Mouse (Mus musculus) CH12.LX (cell line): ENCODE measurements around the gene Kcnma1. TPM values are rescaled to one million over a fixed set of nuclear protein-coding genes. Genes with fewer than 3 reads are reported as not detected.

ENCODE experiments used
- DNase-seq: peaks from one replicate; pipeline ENCODE4 v3.0.0-alpha.2; 2013; ENCODE audit errors: extremely low read depth
- H3K27ac ChIP-seq: 2 replicates; pipeline ENCODE4 v1.5.1; 2012; ENCODE audit warnings: low read depth, mild to moderate bottlenecking, control low read depth, moderate library complexity; ENCODE audit not compliant: insufficient read depth
- H3K27me3 ChIP-seq: replicated peaks from 2 replicates; pipeline ENCODE3; 2012; ENCODE audit warnings: inconsistent platforms
- H3K36me3 ChIP-seq, 2 experiments: replicated peaks in 1 of 2; 2 replicates each; pipeline versions ENCODE3 to v1.6.1; 2012; ENCODE audit warnings: inconsistent platforms in 1 of 2, low read length in 1 of 2, mild to moderate bottlenecking in 1 of 2, mixed read lengths in 1 of 2, moderate library complexity in 1 of 2; ENCODE audit not compliant: control insufficient read depth in 1 of 2, insufficient read depth in 1 of 2
- H3K4me1 ChIP-seq, 2 experiments: 2 replicates each; pipeline ENCODE4 v1.6.1; 2012; ENCODE audit warnings: inconsistent platforms in 1 of 2, moderate library complexity in 1 of 2; ENCODE audit not compliant: insufficient read depth in 2 of 2, control insufficient read depth in 1 of 2
- H3K4me2 ChIP-seq: 2 replicates; pipeline ENCODE4 v1.6.1; 2012; ENCODE audit warnings: low read depth, mild to moderate bottlenecking, control low read depth; ENCODE audit not compliant: poor library complexity, insufficient read depth, severe bottlenecking
- H3K4me3 ChIP-seq, 3 experiments: fragments of 150-350 bp in 1 of 3; sonication (generic) in 1 of 3; replicated peaks in 1 of 3; 2 replicates each; pipeline versions ENCODE3 to v1.5.1; 2011 to 2012; ENCODE audit warnings: low read depth in 2 of 3, low read length in 2 of 3, mild to moderate bottlenecking in 2 of 3, moderate library complexity in 2 of 3, control low read depth in 1 of 3, improper control_type of control experiment in 1 of 3, inconsistent platforms in 1 of 3, mixed read lengths in 1 of 3; ENCODE audit not compliant: poor library complexity in 1 of 3
- H3K79me2 ChIP-seq: replicated peaks from 2 replicates; pipeline ENCODE4 v1.6.1; 2012; ENCODE audit warnings: mild to moderate bottlenecking, moderate library complexity; ENCODE audit not compliant: control insufficient read depth, poor library complexity, insufficient read depth, severe bottlenecking; ENCODE audit errors: extremely low read depth
- H3K9ac ChIP-seq: 2 replicates; pipeline ENCODE4 v1.6.1; 2012; ENCODE audit warnings: low read depth, mild to moderate bottlenecking, control low read depth, moderate library complexity; ENCODE audit not compliant: insufficient read depth
- H3K9me3 ChIP-seq: replicated peaks from 2 replicates; pipeline ENCODE3; 2012; ENCODE audit warnings: low read length, inconsistent platforms, mixed read lengths
- CHD1 ChIP-seq: IDR thresholded peaks from 2 replicates; pipeline ENCODE4 v1.6.1; 2012; ENCODE audit warnings: low read depth, low read length, improper control_type of control experiment, inconsistent platforms
- E2F4 ChIP-seq: IDR thresholded peaks from 2 replicates; pipeline ENCODE4 v1.6.1; 2011; ENCODE audit warnings: low read depth, low read length, improper control_type of control experiment; ENCODE audit not compliant: insufficient replicate concordance
- JUND ChIP-seq: conservative IDR thresholded peaks from 2 replicates; pipeline ENCODE4 v1.6.1; 2011; ENCODE audit warnings: low read depth, low read length, improper control_type of control experiment
- MAX ChIP-seq: IDR thresholded peaks from 2 replicates; pipeline ENCODE4 v1.6.1; 2011; ENCODE audit warnings: low read length, improper control_type of control experiment
- MAZ ChIP-seq: IDR thresholded peaks from 2 replicates; pipeline ENCODE4 v1.6.1; 2012; ENCODE audit warnings: low read depth, mild to moderate bottlenecking, inconsistent platforms, low read length, improper control_type of control experiment, moderate library complexity
- MXI1 ChIP-seq: IDR thresholded peaks from 2 replicates; pipeline ENCODE4 v1.6.1; 2011; ENCODE audit warnings: mild to moderate bottlenecking, low read depth, low read length, improper control_type of control experiment
- NELFE ChIP-seq: IDR thresholded peaks from 2 replicates; pipeline ENCODE4 v1.6.1; 2011; ENCODE audit warnings: low read depth, low read length, improper control_type of control experiment
- NRF1 ChIP-seq: IDR thresholded peaks from 2 replicates; pipeline ENCODE4 v1.6.1; 2014; ENCODE audit warnings: low read depth, mild to moderate bottlenecking, inconsistent platforms, low read length, improper control_type of control experiment, moderate library complexity
- POLR2AphosphoS2 ChIP-seq: IDR thresholded peaks from 2 replicates; pipeline ENCODE4 v1.6.1; 2011; ENCODE audit warnings: low read depth, low read length, improper control_type of control experiment
- SMC3 ChIP-seq: IDR thresholded peaks from 2 replicates; pipeline ENCODE4 v1.6.1; 2011; ENCODE audit warnings: low read depth, low read length, improper control_type of control experiment
- ZC3H11A ChIP-seq: IDR thresholded peaks from 2 replicates; pipeline ENCODE4 v1.6.1; 2012; ENCODE audit warnings: low read depth, mild to moderate bottlenecking, inconsistent platforms, low read length, improper control_type of control experiment
- ZKSCAN1 ChIP-seq: IDR thresholded peaks from 2 replicates; pipeline ENCODE4 v1.6.1; 2012; ENCODE audit warnings: low read depth, inconsistent platforms, low read length, improper control_type of control experiment, borderline replicate concordance
- dilution Hi-C: fragments of 300-500 bp; cut with MboI; formaldehyde crosslinking; loops from 2 replicates; pipeline ENCODE4 v1.14.3; 2020; ENCODE audit warnings: low sequenced_read_pairs; ENCODE audit not compliant: extremely low pct_unique_long_range_greater_than_20kb, extremely low pct_ligation_motif_present
- in situ Hi-C: fragments of 300-500 bp; cut with MboI; formaldehyde crosslinking; loops from 3 replicates; pipeline ENCODE4 v1.14.3; 2019; ENCODE audit warnings: low sequenced_read_pairs, low pct_ligation_motif_present, low pct_unique_long_range_greater_than_20kb, mixed read lengths
- polyA plus RNA-seq: library from polyadenylated mRNA; unstranded; fragments of >175 nt; gene quantifications from 2 replicates; pipeline ENCODE4 v1.2.1, GENCODE M21; 2012; ENCODE audit warnings: low read depth; ENCODE audit not compliant: insufficient read length
- total RNA-seq, 2 experiments: library from RNA; depleted of rRNA; stranded (reverse); fragments of 300-350 nt in 1 of 2; fragments of >200 nt in 1 of 2; gene quantifications; 2 replicates each; pipeline ENCODE4 v1.2.3; 2012 to 2014

Gene Kcnma1
- total and polyA plus RNA-seq, 3 experiments = 0.10 to 0.17 (median 0.12) TPM

GRCm38 (mm10) chr14:23378351-23379087 is 635.8 kb downstream of the Kcnma1 start:
- H3K27ac ChIP-seq = no peak overlapping the region
- H3K27me3 ChIP-seq = no peaks in the 10 kb centered on the region
- no peaks in the 10 kb centered on the region for H3K9me3 ChIP-seq
- TF ChIP-seq SMC3 = no peak
- no peak for TF ChIP-seq NELFE
- H3K9ac ChIP-seq = no peak overlapping the region
- DNase-seq = no peak
- H3K36me3 ChIP-seq = no peaks in the 10 kb centered on the region
- no peak overlapping the region for H3K4me2 ChIP-seq
- H3K4me3 ChIP-seq = no peak overlapping the region
- peaks cover 0 to 34% of the 10 kb centered on the region in 2 experiments; a peak in 3 of 4 replicates for H3K4me1 ChIP-seq
- H3K79me2 ChIP-seq = no peaks in the 10 kb centered on the region
- dilution Hi-C loops = no loop called here
- in situ Hi-C loops = loop anchor here (25.0 kb wide), 1 partner anchor 341 kb away; no protein-coding TSS in a partner anchor

GRCm38 (mm10) chr14:23372021-23372420 is 642.3 kb downstream of the Kcnma1 start:
- Histone ChIP-seq H3K79me2 (no peaks in the 10 kb centered on the region), H3K36me3 (no peaks in the 10 kb centered on the region), H3K4me1 (peaks cover 3 to 35% of the 10 kb centered on the region in 2 experiments; a peak in 3 of 4 replicates), H3K9me3 (no peaks in the 10 kb centered on the region), H3K27me3 (no peaks in the 10 kb centered on the region), H3K27ac (no peak overlapping the region), H3K9ac (no peak overlapping the region), H3K4me2 (no peak overlapping the region), H3K4me3 (no peak overlapping the region)
- TF ChIP-seq POLR2AphosphoS2 = no peak
- TF ChIP-seq SMC3 = no peak
- DNase-seq = no peak
- dilution Hi-C loops (no loop called here), in situ Hi-C loops (no loop called here)

GRCm38 (mm10) chr14:23360491-23360995 is 653.7 kb downstream of the Kcnma1 start:
- no peak for TF ChIP-seq ZC3H11A
- no peak for TF ChIP-seq JUND
- TF ChIP-seq E2F4 = no peak
- TF ChIP-seq NRF1 = no peak
- TF ChIP-seq CHD1 = no peak
- TF ChIP-seq MAZ = no peak
- no peak for TF ChIP-seq MXI1
- TF ChIP-seq MAX = no peak
- TF ChIP-seq ZKSCAN1 = no peak
- TF ChIP-seq NELFE = no peak
- TF ChIP-seq POLR2AphosphoS2 = no peak
- in situ Hi-C loops = no loop called here
- Histone ChIP-seq H3K9me3 (no peaks in the 10 kb centered on the region), H3K27me3 (no peaks in the 10 kb centered on the region), H3K4me2 (no peak overlapping the region), H3K4me1 (peaks cover 0 to 4% of the 10 kb centered on the region in 2 experiments; a peak in 2 of 4 replicates), H3K79me2 (no peaks in the 10 kb centered on the region), H3K9ac (no peak overlapping the region), H3K4me3 (no peak overlapping the region), H3K36me3 (no peaks in the 10 kb centered on the region), H3K27ac (no peak overlapping the region)
- dilution Hi-C loops = no loop called here
- DNase-seq = no peak
